Mouse (Mus musculus): ENCODE measurements around the gene Rpl18a.

Gene Rpl18a

GRCm38 (mm10) chr8:70856541-70857197, 40.5 kb downstream of the Rpl18a start:
- DNase-seq (ENCODE audit: low read depth, low spot score): no peak

- DNase-seq (ENCODE audit: low read depth, low spot score): no peak
These were observed 41.2 kb downstream of the Rpl18a start for GRCm38 (mm10) chr8:70856028-70856427.

DNA sequence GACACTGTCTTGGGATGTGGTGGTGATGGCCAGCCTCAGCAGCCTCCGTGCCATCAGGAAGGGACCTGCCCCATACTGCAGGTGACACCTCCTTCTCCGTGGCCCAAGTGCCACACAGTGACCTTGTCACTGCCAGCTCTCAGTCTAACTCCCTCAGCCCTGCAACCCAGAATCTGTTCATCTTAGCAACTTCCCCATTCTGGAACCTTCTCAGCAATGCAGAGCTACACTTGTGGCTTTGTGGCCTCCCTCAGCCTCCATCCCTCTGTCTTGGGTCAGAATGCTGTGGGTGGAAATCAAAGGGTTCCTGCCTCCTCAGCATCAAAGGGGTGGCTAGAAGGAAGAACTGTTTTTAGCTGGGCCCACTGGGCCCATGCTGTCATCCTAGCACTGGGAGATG, 43.3 kb downstream of the Rpl18a start:
- DNase-seq (ENCODE audit: low read depth, low spot score): no peak

GRCm38 (mm10) chr8:70852595-70853231, 44.5 kb downstream of the Rpl18a start:
- DNase-seq (ENCODE audit: low read depth, low spot score): no peak

DNA sequence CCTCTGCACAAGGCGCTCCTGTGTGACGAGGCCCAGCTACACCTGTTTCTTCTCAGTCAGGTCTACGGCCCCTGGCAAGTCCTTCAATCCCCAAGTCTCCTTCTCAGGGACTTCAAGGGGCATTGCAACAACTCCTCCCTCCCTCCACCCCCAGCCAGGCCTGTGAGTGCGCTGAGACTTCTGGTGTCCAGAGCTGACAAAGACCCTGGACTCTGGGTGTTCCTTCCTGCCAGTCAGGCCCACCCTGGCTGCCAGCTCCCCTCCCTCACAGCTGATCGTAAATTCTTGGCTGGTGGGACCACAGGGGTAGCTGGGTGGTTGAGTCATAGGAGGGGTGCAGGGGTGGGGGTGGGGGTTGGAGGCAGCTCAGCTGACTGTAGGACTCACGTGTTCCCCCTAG, 45.4 kb downstream of the Rpl18a start:
- DNase-seq (ENCODE audit: low read depth, low spot score): no peak

DNA sequence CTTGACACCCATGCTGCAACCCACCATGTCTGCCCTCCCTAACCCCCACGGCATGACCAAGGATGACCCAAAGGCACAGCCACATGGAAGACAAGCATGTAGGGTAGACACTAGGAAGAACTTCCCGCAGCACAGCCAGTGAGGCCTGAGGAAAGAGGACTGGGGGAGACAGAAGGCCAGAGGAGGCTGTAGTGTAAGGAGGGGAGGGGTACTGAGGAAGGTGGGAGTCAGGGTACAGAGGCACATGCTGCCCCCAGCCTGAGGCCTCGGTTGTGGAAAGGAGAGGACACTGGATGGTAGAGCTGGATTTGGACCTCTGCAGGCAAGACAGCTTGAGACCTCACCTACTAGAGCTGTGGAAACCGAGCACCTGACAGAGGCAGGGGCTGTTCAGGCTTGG, 46.3 kb downstream of the Rpl18a start:
- DNase-seq (ENCODE audit: low read depth, low spot score): no peak

DNA sequence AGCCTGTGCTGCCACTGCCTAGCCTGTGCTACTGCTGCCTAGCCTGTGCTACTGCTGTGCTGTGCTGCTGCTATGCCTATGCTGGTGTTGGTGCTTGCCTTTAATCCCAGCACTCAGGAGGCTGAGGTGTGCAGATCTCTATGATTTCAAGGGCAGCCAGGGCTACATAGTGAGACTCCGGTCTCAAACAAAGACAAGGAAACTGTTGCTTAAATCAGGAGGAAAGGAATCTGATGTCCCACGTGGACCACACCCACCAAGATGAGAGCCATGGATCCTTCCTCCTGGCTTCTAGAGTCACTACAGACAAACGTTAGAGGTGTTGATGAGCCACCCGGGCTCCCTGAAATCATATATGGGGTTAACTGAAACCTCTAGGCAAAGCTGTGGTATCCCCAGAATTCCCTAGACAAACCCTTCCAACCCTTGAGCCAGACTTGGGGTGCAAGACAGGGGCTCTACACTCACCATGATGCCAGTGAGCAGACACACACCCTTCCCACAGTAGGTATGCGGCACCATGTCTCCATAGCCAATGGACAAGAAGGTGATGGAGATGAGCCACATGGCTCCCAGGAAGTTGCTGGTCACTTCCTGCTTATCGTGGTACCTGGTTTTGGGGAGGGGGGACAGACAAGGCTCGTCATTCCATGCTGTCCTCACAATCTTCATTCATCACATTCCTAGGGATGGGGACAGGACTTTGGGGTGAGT, 46.9 kb downstream of the Rpl18a start:
- DNase-seq (ENCODE audit: low read depth, low spot score): no peak

DNA sequence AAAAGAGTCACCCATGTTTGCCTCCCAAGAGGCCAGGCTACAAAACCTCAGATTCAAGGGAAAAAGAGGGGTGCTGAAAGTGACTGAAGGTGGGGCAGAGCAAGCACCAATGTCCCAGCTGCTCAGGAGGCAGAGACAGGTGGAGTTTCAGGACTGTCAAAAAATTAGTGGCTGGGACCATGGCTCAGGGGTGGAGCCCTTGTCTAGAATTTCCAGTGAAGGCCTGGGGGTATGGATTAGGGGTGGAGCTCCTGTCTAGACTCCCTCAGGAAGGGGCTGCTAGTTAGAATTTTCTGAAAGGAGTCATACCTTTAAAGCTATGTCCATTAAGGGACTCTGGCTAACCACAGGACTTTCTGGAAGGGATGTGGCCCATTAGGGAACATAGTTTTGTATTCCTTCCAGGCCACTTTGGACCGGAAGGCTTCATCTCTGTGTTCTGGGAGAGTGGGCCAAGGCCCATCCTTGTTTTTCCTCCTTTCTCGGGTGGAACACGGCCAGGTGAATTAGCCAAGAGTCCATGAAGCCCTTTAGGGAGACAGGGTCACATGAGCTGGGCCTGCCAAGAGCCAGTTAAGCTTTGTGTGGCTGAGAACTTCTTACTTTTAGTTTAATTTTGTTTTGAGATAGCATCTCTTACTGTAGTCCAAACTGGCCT, 47.8 kb downstream of the Rpl18a start:
- DNase-seq (ENCODE audit: low read depth, low spot score): peak; percentile 25

DNA sequence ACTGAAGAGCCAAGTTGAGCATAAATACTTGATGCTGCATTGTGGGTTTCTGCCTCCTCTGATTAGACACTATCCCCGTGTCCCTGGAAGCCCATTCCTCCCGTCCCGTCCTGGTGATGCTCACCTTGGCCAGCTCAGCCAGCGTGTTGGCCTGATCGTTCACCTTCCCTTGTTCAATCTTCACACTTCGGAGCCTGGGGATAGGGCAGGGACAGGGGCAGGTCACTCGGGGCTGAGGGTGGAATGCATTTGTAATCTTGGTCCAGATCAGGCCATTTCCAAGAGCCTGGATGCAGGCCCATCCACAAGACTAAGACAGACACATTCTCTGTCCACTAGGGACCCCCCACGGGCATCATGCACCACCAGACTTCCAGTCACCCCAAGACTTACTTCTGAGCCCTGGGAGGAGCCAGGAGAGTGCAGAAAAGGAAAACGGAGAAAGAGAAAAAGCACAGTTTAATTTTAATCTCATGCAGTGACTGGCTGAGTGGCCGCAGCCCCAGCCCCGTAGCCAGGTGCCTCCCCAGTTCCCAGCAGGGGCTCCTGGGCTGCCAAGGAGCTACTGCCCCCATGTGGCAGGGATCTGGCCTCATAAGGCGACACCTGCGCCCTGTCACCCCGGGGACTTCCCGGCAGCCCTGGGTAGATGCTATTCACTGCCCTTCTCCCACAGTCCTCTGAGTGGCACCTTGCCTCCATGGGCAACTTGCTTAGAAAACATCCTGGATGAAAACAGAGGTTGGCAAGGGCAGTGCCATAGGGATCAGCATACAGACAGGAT, 50.6 kb downstream of the Rpl18a start:
- DNase-seq (ENCODE audit: low read depth, low spot score): no peak

DNA sequence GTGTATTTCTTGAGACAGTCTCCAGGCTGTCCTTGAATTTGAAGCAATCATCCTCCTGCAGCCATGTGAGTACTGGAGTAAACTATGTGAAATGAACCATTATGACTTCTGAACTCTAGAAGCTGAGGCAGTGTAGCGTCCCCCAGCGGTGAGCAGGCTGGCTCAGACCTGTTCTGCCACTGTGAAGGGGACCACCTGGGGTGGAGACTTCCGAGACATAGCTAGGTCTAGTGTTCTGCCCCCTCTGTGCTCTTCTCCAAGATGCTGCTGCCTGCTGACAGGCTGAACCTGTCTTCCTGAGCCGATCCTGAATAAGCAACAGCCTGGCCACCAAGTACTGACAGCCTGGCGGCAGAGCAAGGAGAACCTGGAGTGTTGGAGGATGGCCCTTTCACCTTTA, 52.1 kb downstream of the Rpl18a start:
- no peak for DNase-seq (ENCODE audit: low read depth, low spot score)
